In the genomic region with DNA sequence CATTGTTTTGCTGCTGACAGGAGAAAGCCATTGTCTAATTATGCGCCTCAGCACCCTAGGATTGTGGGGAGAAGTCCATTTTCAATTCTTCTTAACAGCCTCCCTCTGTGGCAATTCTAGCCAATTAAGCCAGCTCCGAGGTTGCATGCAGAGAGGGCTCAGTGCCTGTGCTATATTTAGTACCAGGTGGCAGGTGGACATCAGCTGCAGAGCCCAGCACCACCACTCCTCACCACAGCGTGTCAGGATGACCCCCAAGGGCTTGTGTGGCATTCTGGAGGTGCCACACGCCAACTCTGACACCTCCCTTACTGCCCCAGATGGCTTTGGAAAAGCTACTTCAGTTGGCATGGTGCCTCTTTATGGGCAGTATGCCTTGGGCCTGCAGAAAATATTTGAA, we compare ENCODE assay signal across 15 mouse cellular contexts. TPM values are rescaled to one million over a fixed set of nuclear protein-coding genes. Genes with fewer than 3 reads are reported as not detected.
DNase-seq lines count a peak whose midpoint lies in the region; ATAC-seq and TF ChIP-seq lines count a peak whose summit lies in the region.
"Had no signal": no experiment of that assay in that cellular context is flagged by ENCODE, and none has a peak within 500 bp of the region (broad histone marks: within the 10 kb centered on the region; RNA-seq: fewer than 3 reads in every experiment).

No protein-coding gene starts in this region.

- no peak for ATAC-seq in liver, embryonic 11.5 days (replicated peaks; ENCODE audit: low FRiP score)
- no peak for ATAC-seq in liver, embryonic 12.5 days
- ATAC-seq in hindbrain, embryonic 14.5 days (ENCODE audit: low FRiP score), result no peak

- no peak overlapping the region for H3K27ac ChIP-seq in liver, embryonic 11.5 days (ENCODE audit: low read depth, low read length)
- H3K27ac ChIP-seq in liver, embryonic 12.5 days, result no peak overlapping the region
- H3K27ac ChIP-seq in hindbrain, embryonic 14.5 days, result peak overlapping the region; percentile 58
- H3K27ac ChIP-seq in olfactory bulb, adult 2 months (ENCODE audit: insufficient read depth, low read depth, low read length), result peak overlapping the region; percentile 30; the same call in 1 of the 2 replicates
- H3K27ac ChIP-seq: liver, embryonic 13.5 days had no signal

- no peak overlapping the region for H3K4me2 ChIP-seq in liver, embryonic 11.5 days
- no peak overlapping the region for H3K4me2 ChIP-seq in liver, embryonic 12.5 days
- H3K4me2 ChIP-seq in hindbrain, embryonic 14.5 days (replicated peaks), result no peak overlapping the region
- H3K4me2 ChIP-seq: liver, embryonic 13.5 days had no signal

- no peaks in the 10 kb centered on the region; the same call in 1 of the 2 replicates for H3K4me1 ChIP-seq in liver, embryonic 11.5 days (replicated peaks; ENCODE audit: control insufficient read depth, insufficient read depth, low read length)
- no peaks in the 10 kb centered on the region for H3K4me1 ChIP-seq in liver, embryonic 12.5 days
- H3K4me1 ChIP-seq in hindbrain, embryonic 14.5 days (replicated peaks; ENCODE audit: control insufficient read depth, insufficient read depth, low read length), result peaks cover 13% of the 10 kb centered on the region
- peaks cover 21% of the 10 kb centered on the region for H3K4me1 ChIP-seq in olfactory bulb, adult 2 months (ENCODE audit: control insufficient read depth, insufficient read depth, low read length)
- H3K4me1 ChIP-seq: liver, embryonic 13.5 days had no signal

- TF ChIP-seq POLR2A in olfactory bulb, adult 2 months (IDR thresholded peaks at IDR 0.05; ENCODE audit: insufficient read depth, low read depth, low read length), result no peak

- H3K9ac ChIP-seq in liver, embryonic 11.5 days (ENCODE audit: low read depth, low read length), result no peak overlapping the region
- no peak overlapping the region for H3K9ac ChIP-seq in liver, embryonic 12.5 days
- H3K9ac ChIP-seq in hindbrain, embryonic 14.5 days, result no peak overlapping the region
- H3K9ac ChIP-seq: liver, embryonic 13.5 days had no signal

- H3K36me3 ChIP-seq in liver, embryonic 11.5 days (ENCODE audit: control insufficient read depth, insufficient read depth, low read length), result no peaks in the 10 kb centered on the region
- H3K36me3 ChIP-seq in liver, embryonic 12.5 days, result no peaks in the 10 kb centered on the region
- H3K36me3 ChIP-seq in hindbrain, embryonic 14.5 days (replicated peaks; ENCODE audit: control insufficient read depth, insufficient read depth), result no peaks in the 10 kb centered on the region
- H3K36me3 ChIP-seq: liver, embryonic 13.5 days had no signal

- no peak overlapping the region for H3K4me3 ChIP-seq in liver, embryonic 11.5 days (ENCODE audit: low read depth, low read length)
- no peak overlapping the region for H3K4me3 ChIP-seq in liver, embryonic 12.5 days
- H3K4me3 ChIP-seq in hindbrain, embryonic 14.5 days (replicated peaks; ENCODE audit: low read length), result no peak overlapping the region
- no peak overlapping the region for H3K4me3 ChIP-seq in olfactory bulb, adult 2 months (ENCODE audit: insufficient read depth, low read depth, low read length)
- H3K4me3 ChIP-seq: erythroblast, embryonic 14.5 days; liver, embryonic 13.5 days had no signal

- H3K27me3 ChIP-seq in liver, embryonic 11.5 days (replicated peaks; ENCODE audit: control insufficient read depth, insufficient read depth, low read length), result no peaks in the 10 kb centered on the region
- H3K27me3 ChIP-seq in liver, embryonic 12.5 days (replicated peaks), result no peaks in the 10 kb centered on the region
- no peaks in the 10 kb centered on the region; the same call in 1 of the 2 replicates for H3K27me3 ChIP-seq in hindbrain, embryonic 14.5 days (ENCODE audit: control insufficient read depth, insufficient read depth, low read length)
- H3K27me3 ChIP-seq: liver, embryonic 13.5 days had no signal

- H3K9me3 ChIP-seq in liver, embryonic 11.5 days (ENCODE audit: control insufficient read depth, low read length), result no peaks in the 10 kb centered on the region
- H3K9me3 ChIP-seq in liver, embryonic 12.5 days (replicated peaks), result no peaks in the 10 kb centered on the region
- no peaks in the 10 kb centered on the region for H3K9me3 ChIP-seq in hindbrain, embryonic 14.5 days (ENCODE audit: control insufficient read depth, low read length)
- H3K9me3 ChIP-seq: liver, embryonic 13.5 days had no signal

- no peak for TF ChIP-seq CTCF in olfactory bulb, adult 2 months (IDR thresholded peaks at IDR 0.05; ENCODE audit: insufficient read depth, low read depth, low read length)

- peak; percentile 22 for DNase-seq in liver, embryonic 11.5 days (ENCODE audit: low spot score)
- DNase-seq in cerebellum, adult 8-10 months, result peak; percentile 89
- DNase-seq in hindbrain, embryonic 14.5 days (ENCODE audit: low spot score), result no peak
- no peak for DNase-seq in frontal cortex, postnatal 14 days (ENCODE audit: low spot score in 2 of 2)
- no peak for DNase-seq in lung, postnatal 25 days (ENCODE audit: low spot score)
- DNase-seq in gastrocnemius, postnatal 10 days, result no peak
- DNase-seq: adrenal gland, postnatal 25 days; kidney, postnatal 10 days; liver, embryonic 13.5 days had no signal

- 63% methylated on average over 4 of the region's 4 CpGs for WGBS in liver, embryonic 11.5 days
- WGBS in liver, embryonic 12.5 days (ENCODE audit: insufficient replicate concordance), result 49% methylated on average over 4 of the region's 4 CpGs
- WGBS in hindbrain, embryonic 14.5 days, result 17% methylated on average over 4 of the region's 4 CpGs
- WGBS in olfactory bulb, adult 2 months, result 42% methylated on average over 4 of the region's 4 CpGs

RNA-seq across cellular contexts. Expression of a gene that starts 48.5 kb away (rescaled TPM):
- not detected in 2 replicates for polyA plus RNA-seq in liver, embryonic 11.5 days (2014; fragmentation: Nextera tagmentation; extraction: Ambion mirVana)
- polyA plus RNA-seq in liver, embryonic 12.5 days (2016; fragmentation: Nextera tagmentation; extraction: Ambion mirVana), result not detected in 2 replicates
- not detected in 2 replicates for polyA plus RNA-seq in hindbrain, embryonic 14.5 days (2014; fragmentation: Nextera tagmentation; extraction: Ambion mirVana)
- polyA plus RNA-seq in olfactory bulb, adult 2 months (2012; ENCODE audit: insufficient read depth, insufficient read length, low replicate concordance, missing spikeins), result not detected in 2 replicates
- total RNA-seq in gastrocnemius, postnatal 10 days (2021), result not detected
- total RNA-seq: adrenal gland, postnatal 25 days; gastrocnemius, postnatal 4 days; hematopoietic stem cell, adult 5-6 weeks; left cerebral cortex, adult 18-20 months had no signal
- polyA plus RNA-seq: erythroblast, embryonic 14.5 days; liver, embryonic 13.5 days had no signal

Comparison
In these comparisons a context has a peak if more than half of its experiments do, and no peak if none do; other contexts are left out.
1. DNase-seq: peak in liver, embryonic 11.5 days (single experiment) and cerebellum, adult 8-10 months (single experiment); none in hindbrain, embryonic 14.5 days (single experiment), frontal cortex, postnatal 14 days (0 of 2), lung, postnatal 25 days (single experiment) and gastrocnemius, postnatal 10 days (single experiment).
2. H3K27ac ChIP-seq: peak in hindbrain, embryonic 14.5 days (single experiment) and olfactory bulb, adult 2 months (single experiment); none in liver, embryonic 11.5 days (single experiment) and liver, embryonic 12.5 days (single experiment).